Mouse (Mus musculus): ENCODE measurements around the gene Fam98c.

DNA sequence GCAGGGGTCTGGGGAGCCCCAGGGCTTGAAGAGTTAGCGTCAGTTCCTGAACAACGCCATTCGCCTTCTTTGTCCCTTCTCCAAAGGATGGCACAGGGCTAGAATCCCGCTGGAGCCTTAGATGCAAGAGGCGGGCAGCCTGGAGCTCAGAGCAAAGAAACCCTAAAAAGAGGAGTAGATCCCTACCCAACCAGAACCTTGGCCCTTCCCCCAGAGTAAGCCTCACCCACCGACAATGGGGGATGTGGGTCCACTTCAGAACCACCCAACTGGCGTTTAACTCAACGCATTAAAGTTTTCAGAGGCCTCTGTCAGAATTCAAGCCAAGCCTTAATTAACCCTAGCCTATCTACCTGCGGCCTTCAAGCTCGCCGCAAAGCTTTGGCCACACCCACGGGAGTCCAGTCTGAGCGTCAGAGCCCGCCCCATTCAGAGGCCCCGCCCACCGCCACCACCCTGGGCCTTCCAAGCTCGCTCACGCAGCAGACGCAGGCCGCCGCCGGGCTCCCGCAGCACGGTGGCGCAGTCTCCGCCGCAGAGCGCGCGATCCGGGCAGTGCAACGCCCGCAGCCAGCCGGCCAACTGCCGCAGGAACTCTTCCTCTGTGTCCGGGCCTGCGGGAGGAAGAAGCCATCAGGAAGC, 717 bp downstream of the Fam98c start:
- TF ChIP-seq POLR2A (IDR thresholded peaks at IDR 0.05; ENCODE audit: insufficient read length, low read depth) (peak; percentile 73), MAX (IDR thresholded peaks at IDR 0.05; ENCODE audit: low read depth) (no peak), USF1 (IDR thresholded peaks at IDR 0.05; ENCODE audit: low read depth) (no peak), SRF (IDR thresholded peaks at IDR 0.05; ENCODE audit: control insufficient read depth, insufficient read length, low read depth) (no peak), TCF12 (IDR thresholded peaks at IDR 0.05; ENCODE audit: insufficient read depth, poor library complexity, severe bottlenecking) (no peak)
